Mouse (Mus musculus) E14TG2a.4 (cell line): ENCODE data around the gene Gusb.

ENCODE experiments used
- CTCF ChIP-seq: conservative IDR thresholded peaks from 2 replicates; pipeline ENCODE4 v1.5.1; 2014; ENCODE audit warnings: low read length
- NANOG ChIP-seq: IDR thresholded peaks from 2 replicates; pipeline ENCODE4 v1.6.1; 2014; ENCODE audit warnings: borderline replicate concordance, low read length, mixed read lengths
- POU5F1 ChIP-seq: IDR thresholded peaks from 2 replicates; pipeline ENCODE4 v1.6.1; 2014; ENCODE audit warnings: low read length, borderline replicate concordance

- TF ChIP-seq CTCF (no peak), NANOG (no peak), POU5F1 (no peak)
Measured at GRCm38 (mm10) chr5:130003229-130003628, 380 bp upstream of the Gusb start.
